Mouse (Mus musculus) mature B cell (primary cell): ENCODE results near the gene Fam19a3.
"Not testable (repeated sequence)": the region's sequence is repeated elsewhere in the genome, so short reads cannot be mapped to it uniquely, and the experiment has no call there.

ENCODE experiments used
- in situ Hi-C: fragments of 300-500 bp; cut with MboI; formaldehyde crosslinking; loops from 2 replicates; pipeline ENCODE4 v1.14.3; 2019

Fam19a3 gene

DNA sequence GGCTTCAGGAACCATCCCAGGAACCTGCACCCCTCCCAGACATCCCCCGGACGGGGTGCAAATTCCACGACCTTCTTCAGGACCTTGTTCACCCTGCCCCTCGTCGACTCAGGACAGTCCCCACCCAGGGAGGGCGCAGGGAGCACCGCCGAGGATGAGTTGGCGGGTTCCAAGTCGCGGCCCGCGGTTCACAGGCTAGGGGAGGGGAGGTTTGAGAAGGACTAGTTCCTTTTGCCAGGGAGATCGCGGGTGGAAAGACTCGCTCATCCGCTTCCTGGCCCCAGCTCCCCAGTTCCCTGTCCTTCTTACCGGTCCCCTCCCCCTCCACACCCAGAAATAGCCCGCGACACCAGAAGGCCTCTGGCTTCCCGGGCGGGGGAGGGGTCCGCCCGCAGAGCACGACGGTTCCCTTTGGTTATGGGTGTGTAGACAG is at the start of gene Fam19a3:
Gene Fam19a3, minus strand, starts transcription at position 370 of the 433 bp plus-strand sequence.
- in situ Hi-C loops = no loop called here

DNA sequence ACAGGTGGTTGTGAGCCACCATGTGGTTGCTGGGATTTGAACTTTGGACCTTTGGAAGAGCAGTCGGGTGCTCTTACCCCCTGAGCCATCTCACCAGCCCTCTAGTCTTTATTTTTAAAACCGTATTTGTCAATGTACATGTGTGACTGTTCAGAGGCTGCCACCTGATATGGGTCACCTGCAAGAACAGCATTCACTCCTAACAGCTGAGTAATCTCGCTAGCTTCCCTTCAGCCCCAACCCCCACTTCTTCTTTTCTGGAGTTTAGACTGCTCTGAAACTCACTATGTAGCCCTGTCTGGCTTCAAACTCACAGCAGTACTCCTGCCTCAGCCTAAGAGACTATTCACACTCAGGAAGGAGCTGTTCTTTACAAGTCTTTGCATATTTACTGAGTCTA is 40.8 kb upstream of the Fam19a3 start:
- in situ Hi-C loops = no loop called here

DNA sequence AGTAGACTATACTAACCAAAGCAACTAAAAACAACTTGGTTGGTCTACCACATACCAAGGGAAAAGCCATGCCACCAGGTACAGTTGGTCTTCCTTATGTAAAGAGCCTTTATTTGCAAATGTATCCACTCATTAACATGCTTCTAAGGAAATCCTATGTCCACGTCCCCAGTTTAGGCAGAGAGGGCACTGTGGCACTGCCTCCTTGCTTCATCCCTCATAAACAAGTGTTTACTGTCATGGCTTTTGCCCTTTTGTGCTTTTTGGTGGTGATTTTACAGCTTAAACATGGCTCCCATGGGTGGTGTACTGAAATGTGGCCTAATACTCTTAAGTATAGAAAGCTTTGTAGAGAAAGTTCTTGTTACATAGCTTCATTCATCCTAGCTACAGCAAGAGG is 38.8 kb upstream of the Fam19a3 start:
- in situ Hi-C loops = no loop called here

DNA sequence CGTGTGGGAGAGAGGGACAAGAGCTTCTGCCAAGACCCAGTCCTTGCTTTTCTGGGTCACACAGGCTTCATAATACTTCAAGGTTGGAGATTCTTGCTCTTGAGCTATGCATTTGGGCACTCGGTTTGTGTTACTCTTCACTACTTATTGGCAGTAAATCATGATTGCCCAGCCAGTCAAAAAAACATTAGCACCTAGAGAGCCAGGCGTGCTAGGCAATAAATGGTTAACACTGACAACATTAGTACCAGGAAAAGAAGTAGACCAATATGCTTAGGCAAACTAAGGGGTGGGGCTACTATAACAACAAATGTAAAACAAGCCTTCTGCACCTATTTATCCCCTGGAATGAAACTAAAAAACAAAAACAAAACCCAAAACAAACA is 37.1 kb upstream of the Fam19a3 start:
- in situ Hi-C loops = no loop called here

DNA sequence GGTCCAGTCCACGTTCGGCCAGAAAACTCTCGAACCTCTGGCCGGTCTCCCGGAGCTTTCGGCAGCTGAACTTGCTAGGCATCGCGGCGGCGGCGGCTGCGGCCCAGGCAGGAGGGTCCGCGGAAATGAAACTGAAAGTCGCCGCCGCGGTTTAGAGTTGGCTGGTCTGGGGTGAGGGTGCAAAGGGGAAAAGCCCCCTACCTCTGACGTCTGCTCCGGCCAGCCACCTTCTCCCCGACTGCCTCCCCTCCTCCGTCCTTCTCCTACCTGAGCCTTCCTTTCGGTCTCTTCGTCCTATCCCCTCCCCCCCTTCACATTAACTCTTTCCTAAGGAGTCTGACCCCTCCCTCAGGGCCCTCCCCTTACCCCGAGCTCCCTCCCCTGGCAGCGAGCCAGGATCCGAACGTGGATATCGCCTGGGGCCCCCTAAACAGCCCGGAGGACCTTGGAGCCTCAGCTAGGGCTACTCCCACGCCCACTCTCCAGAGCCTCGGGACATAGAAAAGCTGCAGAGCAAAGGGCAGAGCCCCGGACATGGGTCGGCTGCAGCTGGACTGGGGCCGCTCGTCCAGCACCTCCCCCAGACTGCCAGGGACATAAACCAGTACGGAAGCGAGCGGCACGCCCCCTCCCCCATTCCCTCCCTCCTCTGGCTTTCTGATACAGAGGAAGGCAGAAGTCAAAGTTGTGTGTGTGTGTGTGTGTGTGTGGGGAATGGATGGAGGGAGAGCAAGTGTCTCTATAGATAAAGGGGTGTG is 36.5 kb upstream of the Fam19a3 start, which contains the start of gene Mov10:
Gene Mov10, minus strand, starts transcription at position 573 of the 758 bp plus-strand sequence.
- in situ Hi-C loops = no loop called here

DNA sequence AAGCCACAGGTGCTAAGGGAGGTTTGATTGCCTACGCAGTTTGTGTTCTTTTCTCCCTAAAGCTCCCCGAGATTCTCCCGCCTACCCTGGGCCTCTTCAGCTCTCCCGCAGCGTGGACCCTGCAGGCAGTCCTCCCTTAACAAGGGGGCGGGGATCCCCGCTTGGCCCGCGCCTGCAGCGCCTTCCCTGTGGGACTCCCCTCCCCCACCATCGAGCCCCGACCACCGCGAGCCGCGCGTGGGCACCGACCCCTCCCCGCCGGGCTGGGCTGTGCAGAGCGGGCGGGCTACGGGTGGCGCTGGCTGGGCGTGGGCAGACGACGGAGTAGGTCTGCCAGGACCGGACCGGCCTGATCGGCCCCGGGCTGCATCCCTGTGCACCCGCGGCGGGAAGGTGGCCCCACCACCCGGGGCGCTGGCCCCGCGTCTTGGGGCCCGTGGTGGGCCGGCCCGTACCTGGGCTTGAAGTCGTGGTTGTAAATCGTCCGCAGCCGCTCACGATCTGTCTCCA is 35.9 kb upstream of the Fam19a3 start:
- in situ Hi-C loops = no loop called here

DNA sequence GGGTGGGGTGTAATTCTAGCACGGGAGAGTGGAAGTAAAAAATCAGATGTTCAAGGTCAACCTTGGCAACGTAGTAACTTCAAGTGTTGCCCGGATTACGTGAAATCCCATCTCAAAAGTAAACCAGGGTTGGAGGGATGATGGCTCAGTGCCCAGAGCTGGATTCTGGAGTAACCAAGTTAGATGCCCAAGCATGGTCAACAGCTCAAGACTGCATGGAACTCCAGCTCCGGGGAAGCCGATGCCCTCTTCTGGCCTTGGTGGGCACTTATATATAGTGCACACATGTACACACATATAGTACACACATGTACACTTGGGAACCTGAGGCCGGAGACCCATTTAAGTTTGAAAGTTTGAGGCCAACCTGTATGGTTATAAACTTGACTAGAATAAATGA is 34.5 kb upstream of the Fam19a3 start:
- in situ Hi-C loops = no loop called here

DNA sequence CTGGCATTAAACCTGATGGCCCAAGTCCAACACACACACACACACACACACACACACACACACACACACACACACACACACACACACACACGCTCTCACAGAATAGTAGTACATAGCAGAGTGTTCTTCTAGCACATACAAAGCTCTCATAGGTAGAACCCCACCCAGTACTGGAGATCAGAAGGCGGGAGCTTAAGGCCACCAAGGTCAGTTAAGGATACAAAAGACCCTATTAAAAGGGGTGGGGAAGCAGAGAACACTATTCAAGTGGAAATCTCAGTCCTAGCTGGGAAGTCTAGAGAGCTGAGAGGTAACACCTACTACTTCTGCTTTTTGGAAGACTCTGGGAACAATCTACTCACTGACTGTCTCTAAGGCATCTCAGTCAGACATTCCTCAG is 33.7 kb upstream of the Fam19a3 start:
- in situ Hi-C loops = no loop called here

DNA sequence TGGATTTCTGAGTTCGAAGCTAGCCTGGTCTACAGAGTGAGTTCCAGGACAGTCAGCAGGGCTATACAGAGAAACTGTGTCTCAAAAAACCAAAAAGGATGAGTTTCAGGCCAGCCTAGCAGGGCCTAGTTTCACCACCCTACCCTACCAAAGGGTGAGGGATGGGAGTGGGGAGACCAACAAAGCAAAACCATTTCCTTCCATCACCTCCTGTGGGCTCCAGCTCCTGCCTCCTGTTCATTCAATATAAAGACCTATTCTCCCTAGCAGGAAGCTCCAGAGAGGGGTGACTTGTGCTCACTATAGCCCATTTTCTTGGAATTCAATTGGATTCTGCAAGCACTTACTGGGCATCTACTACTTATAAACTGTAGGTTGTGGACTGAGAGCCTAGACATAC is 33.1 kb upstream of the Fam19a3 start:
- in situ Hi-C loops = no loop called here

DNA sequence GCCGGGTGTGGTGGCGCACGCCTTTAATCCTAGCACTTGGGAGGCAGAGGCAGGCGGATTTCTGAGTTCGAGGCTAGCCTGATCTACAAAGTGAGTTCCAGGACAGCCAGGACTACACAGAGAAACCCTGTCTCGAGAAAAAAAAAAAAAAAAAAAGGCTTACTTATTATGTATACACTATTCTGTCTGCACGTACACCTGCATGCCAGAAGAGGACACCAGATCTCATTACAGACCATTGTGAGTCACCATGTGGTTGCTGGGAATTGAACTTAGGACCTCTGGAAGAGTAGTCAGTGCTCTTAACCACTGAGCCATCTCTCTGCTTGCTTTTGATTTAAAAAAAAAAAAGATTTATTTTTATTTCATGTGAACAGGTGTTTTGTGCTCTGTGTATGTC is 31.6 kb upstream of the Fam19a3 start:
- in situ Hi-C loops = not testable (repeated sequence)

DNA sequence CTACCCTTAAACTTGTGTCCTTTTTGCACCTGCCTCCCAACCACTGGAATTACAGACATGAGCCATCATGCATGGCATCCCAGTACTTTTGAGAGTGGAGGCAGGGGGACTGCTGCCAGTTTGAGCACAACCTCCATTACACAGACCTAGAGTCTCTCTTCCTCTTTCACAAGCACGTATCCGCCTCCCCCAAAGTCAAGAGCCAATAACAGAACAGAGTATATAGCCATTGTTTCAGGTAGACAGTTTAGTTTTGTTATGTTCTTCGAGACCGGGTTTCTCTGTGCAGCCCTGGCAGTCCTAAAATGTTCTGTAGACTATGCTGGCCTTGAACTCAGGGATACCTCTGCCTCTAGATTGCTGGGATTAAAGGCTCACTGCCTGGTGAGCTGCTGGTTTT is 30.6 kb upstream of the Fam19a3 start:
- in situ Hi-C loops = no loop called here

DNA sequence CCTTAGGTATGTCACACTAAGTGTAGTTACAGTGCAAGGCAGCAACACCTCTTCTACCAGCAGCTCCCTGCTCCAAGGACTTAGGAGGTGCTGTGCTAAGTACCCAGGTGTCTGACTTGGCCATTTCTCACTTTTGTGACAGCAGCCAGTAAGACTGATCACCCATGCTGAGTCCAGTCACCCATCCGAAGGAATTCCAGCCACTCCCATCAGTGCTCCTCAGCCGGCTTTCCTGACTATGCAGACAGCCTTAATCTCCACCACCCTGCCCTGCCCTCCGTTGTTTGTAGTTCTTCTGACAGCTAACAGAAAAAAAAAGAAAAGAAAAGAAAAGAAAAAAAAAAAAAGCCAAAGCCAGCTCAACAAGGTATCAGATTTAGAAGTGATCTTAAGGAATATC is 30.1 kb upstream of the Fam19a3 start:
- in situ Hi-C loops = no loop called here

DNA sequence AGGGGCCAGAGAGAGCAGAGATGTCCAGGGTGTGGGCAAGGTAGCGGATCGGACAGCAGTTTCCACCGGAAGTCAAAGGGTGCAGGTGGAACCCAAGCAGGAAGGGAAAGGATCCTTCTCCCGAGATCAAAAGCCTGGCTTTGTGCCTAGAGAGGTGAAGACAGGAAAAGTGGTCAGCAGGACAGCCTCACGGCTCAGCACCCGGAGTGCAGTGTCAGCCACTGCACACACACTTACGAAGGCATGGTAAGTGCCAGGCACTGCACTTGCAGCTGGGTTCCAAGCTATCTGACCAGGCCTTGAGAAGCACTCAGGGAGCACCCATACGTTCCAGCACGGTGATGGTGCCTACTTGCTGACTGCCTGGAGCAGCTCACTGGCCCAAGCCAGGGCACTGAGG is 23.9 kb upstream of the Fam19a3 start:
- in situ Hi-C loops = no loop called here

DNA sequence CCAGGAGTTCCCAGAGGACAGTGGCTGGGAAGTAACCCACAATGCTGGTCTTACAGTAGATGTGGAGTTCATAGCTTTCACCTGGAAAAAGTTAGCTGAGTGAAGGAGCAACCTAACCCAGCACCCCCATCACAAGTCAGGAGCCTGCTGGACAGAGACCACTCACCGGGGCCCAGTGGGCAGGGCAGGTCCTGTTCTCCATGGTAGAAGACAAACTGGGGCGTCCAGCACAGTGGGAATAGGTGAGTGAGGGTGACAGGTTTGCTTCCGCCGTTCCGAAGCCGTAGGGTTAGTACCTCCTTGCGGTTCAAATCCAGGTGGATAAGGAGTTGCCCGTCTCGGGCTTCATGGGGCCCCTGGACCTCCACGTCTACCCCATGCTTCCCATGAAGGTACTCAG is 22.7 kb upstream of the Fam19a3 start:
- in situ Hi-C loops = no loop called here

DNA sequence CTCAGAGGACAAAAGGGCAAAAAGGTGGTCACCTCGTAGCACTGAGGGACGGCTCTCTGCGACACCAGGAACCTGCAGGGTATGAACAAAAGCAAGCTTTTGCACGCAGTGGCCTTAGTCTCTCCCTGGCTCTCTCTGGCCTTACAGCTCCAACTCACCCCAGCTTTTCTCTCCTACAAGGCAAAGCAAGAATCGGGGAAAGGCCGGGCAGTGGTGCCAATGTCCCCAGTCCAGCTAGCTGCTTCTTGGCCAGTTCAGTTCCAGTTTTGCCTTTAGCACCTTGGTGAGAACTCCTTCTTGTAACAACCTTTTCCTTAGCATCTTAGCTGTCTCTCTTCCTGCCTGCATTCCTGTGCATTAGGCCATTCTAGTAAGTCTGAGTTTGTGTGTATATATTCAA is 19.8 kb upstream of the Fam19a3 start:
- in situ Hi-C loops = no loop called here

DNA sequence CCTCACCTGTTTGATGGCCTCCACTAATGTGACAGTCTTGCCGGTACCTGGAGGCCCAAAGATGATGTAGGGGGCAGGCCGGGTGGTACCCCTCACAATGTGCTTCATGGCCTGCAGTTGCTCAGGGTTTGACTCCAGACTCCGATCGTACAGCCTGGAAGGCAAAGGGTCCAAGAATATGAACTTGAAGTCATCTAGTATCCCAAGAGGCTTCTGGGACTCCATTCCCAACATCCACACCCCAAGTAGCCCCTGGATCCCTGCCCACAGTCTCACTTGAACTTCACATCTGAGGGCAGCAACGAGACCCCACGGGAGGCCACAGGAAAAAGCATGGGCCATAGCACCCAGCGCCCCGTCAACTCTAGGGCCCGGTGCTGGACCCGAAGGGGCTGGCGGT is 19.0 kb upstream of the Fam19a3 start:
- in situ Hi-C loops = no loop called here

DNA sequence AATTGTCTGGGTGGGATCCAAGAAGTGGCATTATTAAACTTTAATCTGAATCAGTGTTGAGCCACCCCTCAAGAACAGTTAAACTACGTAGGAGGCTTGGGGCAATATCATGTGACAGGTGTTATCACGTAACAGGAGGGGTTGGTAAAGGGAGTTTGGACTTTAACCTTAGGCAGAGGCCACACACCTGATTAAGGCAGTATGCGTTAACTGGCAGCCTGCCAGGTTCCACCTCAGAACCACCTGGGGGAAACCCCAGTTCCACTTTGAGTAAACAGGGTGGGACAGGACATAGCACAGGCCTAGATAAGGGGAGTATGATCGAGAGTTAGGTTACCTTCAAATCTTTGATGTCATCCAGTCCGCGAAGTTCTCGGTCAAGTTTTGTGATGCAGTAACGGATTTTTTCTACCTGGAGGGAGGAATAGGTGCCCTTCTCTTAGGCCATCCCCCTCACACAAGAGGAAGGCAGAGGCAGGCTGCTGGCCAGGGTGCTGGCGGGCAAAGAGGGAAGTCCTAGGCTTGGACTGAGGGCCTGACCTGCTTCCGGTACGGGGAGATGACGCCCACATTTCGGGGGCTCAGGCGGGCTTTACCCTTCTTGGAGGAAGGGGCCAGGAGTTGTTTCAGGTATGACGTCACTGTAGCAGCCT is 14.9 kb upstream of the Fam19a3 start:
- in situ Hi-C loops = no loop called here

DNA sequence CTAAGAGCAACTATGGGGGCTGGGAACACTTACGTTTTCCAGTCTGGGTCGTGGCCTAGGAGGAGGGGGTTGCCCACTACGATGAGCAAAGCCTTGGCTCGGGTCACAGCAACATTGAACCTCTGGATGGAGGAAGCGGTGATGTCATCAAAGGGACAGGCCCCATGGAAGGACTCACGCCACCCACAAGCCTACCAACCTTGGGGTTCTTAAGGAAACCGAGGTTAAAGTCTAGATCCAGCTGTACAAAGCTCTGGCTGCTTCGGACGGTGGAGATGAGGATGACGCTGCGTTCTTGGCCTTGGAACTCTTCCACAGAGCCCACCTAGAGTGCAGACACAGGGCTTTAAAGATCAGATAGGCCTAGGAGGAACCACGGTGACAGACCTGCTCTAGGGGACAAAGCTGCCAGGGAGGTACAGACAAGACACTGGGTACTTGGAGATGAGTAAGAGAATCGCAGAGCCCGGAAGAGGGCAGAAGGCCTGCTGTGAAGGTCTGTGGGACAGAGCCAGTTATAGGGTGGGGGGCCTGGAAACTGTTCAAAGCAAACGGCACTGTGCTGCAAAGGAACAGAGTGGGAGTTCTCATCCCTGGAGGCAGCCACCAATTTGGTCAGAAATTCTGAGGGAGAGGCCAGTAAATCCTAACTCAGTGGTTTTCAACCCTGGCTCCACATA is 14.2 kb upstream of the Fam19a3 start:
- in situ Hi-C loops = no loop called here

DNA sequence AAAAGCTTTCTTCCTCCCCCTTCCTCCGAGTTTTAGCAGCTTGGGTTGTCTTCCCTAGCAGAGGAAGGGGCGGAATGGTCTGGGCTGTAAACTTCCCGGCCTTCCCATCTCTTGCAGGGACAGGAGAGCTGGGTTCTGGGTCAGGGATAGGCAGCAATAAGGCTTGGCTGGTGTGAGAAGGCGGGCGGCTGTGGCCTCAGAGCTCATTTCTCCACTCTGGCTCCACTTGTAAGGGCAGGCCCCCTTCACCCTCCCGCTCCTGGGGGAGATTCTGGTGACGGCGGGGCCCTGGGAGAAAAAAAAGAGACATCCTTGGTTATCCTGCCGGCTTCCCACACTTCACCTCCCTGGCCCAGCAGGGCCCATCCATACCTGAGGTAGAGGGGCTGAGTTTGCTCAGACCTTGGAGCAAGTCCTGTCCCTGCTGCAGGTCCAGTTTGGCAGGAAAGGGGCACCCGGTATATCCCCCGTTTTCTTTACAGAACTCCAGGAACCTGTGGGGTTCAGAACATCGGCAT is 13.4 kb upstream of the Fam19a3 start:
- in situ Hi-C loops = no loop called here

DNA sequence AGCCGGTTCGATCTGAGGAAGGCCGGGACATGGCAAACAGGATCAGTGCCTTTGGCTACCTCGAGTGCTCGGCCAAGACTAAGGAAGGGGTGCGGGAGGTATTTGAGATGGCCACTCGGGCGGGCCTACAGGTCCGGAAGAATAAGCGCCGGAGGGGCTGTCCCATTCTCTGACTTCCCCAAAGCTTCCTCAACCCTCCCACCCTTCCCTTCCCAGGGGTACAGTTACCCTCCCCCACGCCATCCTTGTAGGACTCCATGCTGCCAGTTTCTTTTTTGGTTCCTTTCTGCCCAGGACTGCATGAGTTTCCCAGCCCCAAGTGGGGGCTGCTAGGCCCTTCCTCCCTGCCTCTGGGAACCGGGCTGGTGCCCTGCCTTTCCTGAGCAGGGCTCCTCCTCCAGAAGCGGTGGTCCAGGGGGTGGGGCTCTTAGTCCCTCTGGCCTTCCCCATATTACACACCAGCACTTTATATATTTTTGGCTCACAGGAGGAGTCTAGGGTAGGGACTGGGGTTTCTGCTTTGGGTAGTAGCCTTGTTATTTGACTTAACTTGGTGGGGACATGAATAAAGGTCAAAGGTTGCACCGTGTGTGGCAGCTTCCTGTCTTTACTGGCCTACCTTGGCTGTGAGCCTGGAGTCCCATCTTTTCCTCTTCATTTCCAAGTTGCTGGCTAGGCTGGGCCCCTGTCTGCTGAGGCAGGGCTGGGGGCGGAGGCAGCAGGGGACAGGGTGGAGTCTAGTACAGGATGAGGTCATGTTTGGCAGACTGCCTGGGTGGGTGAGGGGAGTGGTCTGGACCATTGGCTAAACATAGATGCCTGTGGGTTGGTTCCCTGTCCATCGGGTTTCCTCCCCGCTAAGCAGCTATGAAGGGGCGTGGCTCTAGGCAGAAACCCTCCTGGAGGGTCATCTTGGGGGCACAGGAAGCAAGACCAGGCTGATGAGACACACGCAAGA is 12.5 kb upstream of the Fam19a3 start:
- in situ Hi-C loops = no loop called here
